Mouse (Mus musculus): ENCODE results near the gene Hspb1.

DNA sequence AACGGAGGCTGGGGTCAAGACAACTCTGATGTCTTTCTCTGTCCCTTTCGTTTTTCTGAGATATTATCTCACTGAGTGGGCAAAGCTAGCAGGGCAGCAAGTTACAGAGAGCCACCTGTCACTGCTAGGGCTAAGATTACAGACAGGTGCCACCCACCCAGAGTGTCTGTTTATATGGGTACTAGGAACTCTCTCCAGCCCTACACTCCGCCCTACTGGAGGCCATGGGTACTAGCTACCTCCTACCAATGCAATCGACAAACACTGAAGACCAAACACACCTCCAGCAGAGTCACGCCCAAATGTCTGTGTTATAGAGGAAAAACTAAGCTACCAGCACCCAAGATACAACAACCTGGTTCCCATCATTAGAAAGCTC is 30.3 kb downstream of the Hspb1 start:
- TF ChIP-seq POLR2A (IDR thresholded peaks at IDR 0.05; ENCODE audit: extremely low read depth, insufficient read depth, low read length) (no peak), CTCF (IDR thresholded peaks at IDR 0.05; ENCODE audit: low read depth, low read length) (no peak)

Data from liver, adult 2 months (tissue).